Mouse (Mus musculus): ENCODE results near the gene Helq. TPM values are rescaled to one million over a fixed set of nuclear protein-coding genes. Genes with fewer than 3 reads are reported as not detected.

Helq gene
- total and polyA plus RNA-seq, 2 experiments: 2.4 to 3.2 TPM

DNA sequence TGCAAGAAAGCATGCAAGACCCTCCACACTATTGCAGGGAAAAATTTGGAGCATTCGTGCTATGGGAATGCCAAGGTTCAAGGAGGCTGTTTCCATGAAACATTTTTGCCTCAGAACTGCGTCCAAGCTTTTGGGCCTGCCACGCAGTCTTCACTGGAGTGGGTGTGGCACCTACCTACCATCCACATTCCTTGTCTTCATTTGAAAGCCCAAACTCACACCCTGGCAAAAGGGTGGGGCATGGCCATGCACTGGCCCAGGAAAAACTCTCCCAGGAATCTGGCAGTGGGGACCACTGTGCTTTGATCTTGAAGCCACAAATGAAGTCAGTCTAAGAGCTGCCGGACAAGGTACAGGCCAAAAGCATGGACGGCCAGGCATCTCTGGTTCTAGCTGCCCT is 40.3 kb downstream of the Helq start:
- Histone ChIP-seq H3K27ac (replicated peaks; ENCODE audit: insufficient read depth, low read depth, low read length) (no peak overlapping the region), H3K79me2 (ENCODE audit: control insufficient read depth, insufficient read depth, low read length) (no peaks in the 10 kb centered on the region), H3K36me3 (ENCODE audit: control insufficient read depth, insufficient read depth, low read length) (peaks cover 5% of the 10 kb centered on the region; the same call in 1 of the 2 replicates), H3K27me3 (ENCODE audit: control insufficient read depth, insufficient read depth, low read length) (no peaks in the 10 kb centered on the region), H3K9ac (ENCODE audit: low read depth, low read length) (no peak overlapping the region), H3K4me3 (ENCODE audit: insufficient read depth, low read depth, low read length) (no peak overlapping the region), H3K4me1 (ENCODE audit: control insufficient read depth, insufficient read depth, low read length) (no peaks in the 10 kb centered on the region)
- DNase-seq (ENCODE audit: extremely low read depth, low read depth, low spot score): no peak
- 96% methylated on average over 5 of the region's 5 CpGs for WGBS
- TF ChIP-seq CTCF (IDR thresholded peaks at IDR 0.05; ENCODE audit: low read depth, low read length) (no peak), POLR2A (IDR thresholded peaks at IDR 0.05; ENCODE audit: extremely low read depth, insufficient read depth, low read length) (no peak)

DNA sequence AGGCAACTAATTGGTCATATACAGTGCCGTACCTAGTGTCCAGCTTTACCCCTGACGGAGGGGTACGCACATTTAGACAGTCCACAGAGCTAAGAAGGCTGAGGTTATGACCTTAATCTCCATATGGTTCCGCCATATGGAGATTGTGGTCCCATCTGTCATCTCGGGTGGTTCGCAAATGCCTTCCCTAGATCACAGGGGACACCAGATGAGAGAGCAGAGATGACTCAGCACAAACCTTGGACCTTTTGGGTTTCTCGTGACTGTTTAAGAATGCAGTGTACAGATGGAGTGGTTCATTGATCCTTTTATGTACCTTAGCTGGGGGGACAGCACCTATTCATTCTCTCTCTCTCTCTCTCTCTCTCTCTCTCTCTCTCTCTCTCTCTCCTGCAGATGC is 45.0 kb downstream of the Helq start:
- WGBS: 70% methylated on average over 7 of the region's 7 CpGs
- TF ChIP-seq POLR2A (IDR thresholded peaks at IDR 0.05; ENCODE audit: extremely low read depth, insufficient read depth, low read length) (no peak), CTCF (IDR thresholded peaks at IDR 0.05; ENCODE audit: low read depth, low read length) (no peak)
- Histone ChIP-seq H3K4me3 (ENCODE audit: insufficient read depth, low read depth, low read length) (no peak overlapping the region), H3K27ac (replicated peaks; ENCODE audit: insufficient read depth, low read depth, low read length) (no peak overlapping the region), H3K36me3 (ENCODE audit: control insufficient read depth, insufficient read depth, low read length) (no peaks in the 10 kb centered on the region), H3K9ac (ENCODE audit: low read depth, low read length) (no peak overlapping the region), H3K4me1 (ENCODE audit: control insufficient read depth, insufficient read depth, low read length) (no peaks in the 10 kb centered on the region), H3K27me3 (ENCODE audit: control insufficient read depth, insufficient read depth, low read length) (no peaks in the 10 kb centered on the region), H3K79me2 (ENCODE audit: control insufficient read depth, insufficient read depth, low read length) (no peaks in the 10 kb centered on the region)
- DNase-seq (ENCODE audit: extremely low read depth, low read depth, low spot score): no peak

DNA sequence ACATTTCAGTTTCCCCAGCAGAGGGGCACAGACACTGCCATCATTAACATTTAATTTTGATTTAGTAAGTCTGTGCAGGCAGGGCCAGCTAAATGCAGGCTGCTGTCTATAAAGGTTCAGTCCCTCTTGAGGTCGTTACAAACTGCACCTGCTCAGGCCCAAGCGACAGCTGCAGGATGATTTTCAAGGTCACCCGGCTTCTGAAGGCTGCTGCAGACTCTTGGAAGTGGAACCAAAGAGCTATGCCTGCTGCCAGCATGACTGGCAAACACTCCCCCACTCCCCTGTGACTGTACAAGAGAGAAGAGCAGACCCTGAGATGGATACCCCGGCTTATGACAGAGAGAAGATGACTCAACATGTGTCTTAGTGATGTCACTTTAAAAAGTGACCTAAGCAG is 46.7 kb downstream of the Helq start:
- no peak for DNase-seq (ENCODE audit: extremely low read depth, low read depth, low spot score)
- TF ChIP-seq CTCF (IDR thresholded peaks at IDR 0.05; ENCODE audit: low read depth, low read length): no peak
- no peak for TF ChIP-seq POLR2A (IDR thresholded peaks at IDR 0.05; ENCODE audit: extremely low read depth, insufficient read depth, low read length)
- WGBS: 62% methylated on average over 4 of the region's 4 CpGs
- Histone ChIP-seq H3K4me1 (ENCODE audit: control insufficient read depth, insufficient read depth, low read length) (no peaks in the 10 kb centered on the region), H3K79me2 (ENCODE audit: control insufficient read depth, insufficient read depth, low read length) (no peaks in the 10 kb centered on the region), H3K27ac (replicated peaks; ENCODE audit: insufficient read depth, low read depth, low read length) (no peak overlapping the region), H3K9ac (ENCODE audit: low read depth, low read length) (no peak overlapping the region), H3K36me3 (ENCODE audit: control insufficient read depth, insufficient read depth, low read length) (no peaks in the 10 kb centered on the region), H3K4me3 (ENCODE audit: insufficient read depth, low read depth, low read length) (no peak overlapping the region), H3K27me3 (ENCODE audit: control insufficient read depth, insufficient read depth, low read length) (no peaks in the 10 kb centered on the region)

DNA sequence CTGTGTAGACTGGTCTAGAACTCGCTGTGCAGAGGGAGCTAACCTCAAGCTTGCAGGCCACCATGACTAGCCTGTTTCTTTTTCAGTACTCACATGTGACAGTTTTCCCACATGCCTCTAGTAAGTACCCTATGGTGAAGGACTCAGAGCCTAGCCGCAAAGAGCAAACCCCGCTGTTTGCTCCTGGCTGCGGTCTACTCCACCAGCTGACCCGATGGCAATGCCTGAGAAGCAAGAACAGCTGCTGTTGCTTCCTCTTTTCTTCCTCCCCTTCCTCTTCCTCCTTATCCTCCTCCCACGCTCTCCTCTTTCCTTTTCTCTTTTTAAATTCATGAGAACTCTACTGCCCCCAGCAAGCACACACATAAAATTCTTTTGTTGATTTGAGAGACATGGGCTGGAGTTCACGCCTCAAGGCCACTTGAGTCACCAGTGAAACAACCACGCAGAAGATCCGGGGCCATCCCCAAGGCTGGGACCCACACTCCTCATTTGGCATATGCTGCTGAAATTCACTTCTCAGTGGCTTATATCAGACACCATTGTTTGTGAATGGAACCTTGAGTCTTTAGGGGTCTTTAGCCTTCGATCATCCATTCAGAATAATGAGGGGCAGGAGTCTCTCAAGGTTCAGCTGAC is 47.7 kb downstream of the Helq start:
- Histone ChIP-seq H3K27me3 (ENCODE audit: control insufficient read depth, insufficient read depth, low read length) (no peaks in the 10 kb centered on the region), H3K4me1 (ENCODE audit: control insufficient read depth, insufficient read depth, low read length) (no peaks in the 10 kb centered on the region), H3K4me3 (ENCODE audit: insufficient read depth, low read depth, low read length) (no peak overlapping the region), H3K36me3 (ENCODE audit: control insufficient read depth, insufficient read depth, low read length) (no peaks in the 10 kb centered on the region), H3K27ac (replicated peaks; ENCODE audit: insufficient read depth, low read depth, low read length) (no peak overlapping the region), H3K9ac (ENCODE audit: low read depth, low read length) (no peak overlapping the region), H3K79me2 (ENCODE audit: control insufficient read depth, insufficient read depth, low read length) (no peaks in the 10 kb centered on the region)
- WGBS: 79% methylated on average over 10 of the region's 10 CpGs
- DNase-seq (ENCODE audit: extremely low read depth, low read depth, low spot score): no peak
- no peak for TF ChIP-seq CTCF (IDR thresholded peaks at IDR 0.05; ENCODE audit: low read depth, low read length)
- no peak for TF ChIP-seq POLR2A (IDR thresholded peaks at IDR 0.05; ENCODE audit: extremely low read depth, insufficient read depth, low read length)

DNA sequence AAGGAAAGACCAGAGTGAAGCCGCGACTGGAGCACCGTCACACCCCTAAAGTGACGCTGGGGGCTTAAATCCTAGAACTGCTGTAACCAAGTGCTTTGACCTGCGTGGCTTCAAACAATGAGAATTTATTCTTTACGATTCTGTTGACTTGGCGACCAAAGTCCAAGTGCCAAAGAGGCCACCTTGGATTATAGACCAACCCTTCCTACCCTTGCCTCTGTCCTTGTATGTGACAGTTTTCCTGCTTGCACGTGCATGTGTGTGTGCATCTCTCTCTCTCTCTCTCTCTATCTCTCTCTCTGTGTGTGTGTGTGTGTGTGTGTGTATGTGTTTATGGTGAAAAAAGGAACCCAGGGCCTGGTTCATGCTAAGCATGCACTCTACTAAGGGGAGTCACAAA is 59.6 kb downstream of the Helq start:
- Histone ChIP-seq H3K36me3 (ENCODE audit: control insufficient read depth, insufficient read depth, low read length) (no peaks in the 10 kb centered on the region), H3K4me1 (ENCODE audit: control insufficient read depth, insufficient read depth, low read length) (no peaks in the 10 kb centered on the region), H3K27me3 (ENCODE audit: control insufficient read depth, insufficient read depth, low read length) (no peaks in the 10 kb centered on the region), H3K79me2 (ENCODE audit: control insufficient read depth, insufficient read depth, low read length) (no peaks in the 10 kb centered on the region), H3K9ac (ENCODE audit: low read depth, low read length) (no peak overlapping the region), H3K4me3 (ENCODE audit: insufficient read depth, low read depth, low read length) (no peak overlapping the region), H3K27ac (replicated peaks; ENCODE audit: insufficient read depth, low read depth, low read length) (no peak overlapping the region)
- TF ChIP-seq POLR2A (IDR thresholded peaks at IDR 0.05; ENCODE audit: extremely low read depth, insufficient read depth, low read length) (no peak), CTCF (IDR thresholded peaks at IDR 0.05; ENCODE audit: low read depth, low read length) (no peak)
- no peak for DNase-seq (ENCODE audit: extremely low read depth, low read depth, low spot score)
- 89% methylated on average over 8 of the region's 8 CpGs for WGBS

DNA sequence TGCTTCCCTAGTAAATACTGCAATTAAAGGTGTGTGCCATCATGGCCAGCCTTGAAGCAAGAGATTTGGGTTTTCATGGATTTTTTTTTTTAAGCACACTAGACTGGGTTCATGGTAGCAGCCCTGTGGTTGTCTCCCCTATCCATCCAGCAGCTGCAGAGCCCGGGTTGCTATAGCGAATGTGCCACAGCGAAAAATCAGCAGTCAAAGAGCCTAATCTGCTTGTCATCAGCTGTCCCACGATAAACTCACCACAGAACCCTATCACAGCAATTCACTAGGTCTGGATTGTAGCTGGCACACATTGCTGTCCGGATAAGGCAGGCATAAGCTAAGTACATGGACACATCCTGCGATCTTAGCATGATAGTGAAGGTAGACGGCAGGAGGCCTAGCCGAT is 61.5 kb downstream of the Helq start:
- Histone ChIP-seq H3K4me1 (ENCODE audit: control insufficient read depth, insufficient read depth, low read length) (no peaks in the 10 kb centered on the region), H3K27me3 (ENCODE audit: control insufficient read depth, insufficient read depth, low read length) (no peaks in the 10 kb centered on the region), H3K79me2 (ENCODE audit: control insufficient read depth, insufficient read depth, low read length) (no peaks in the 10 kb centered on the region), H3K36me3 (ENCODE audit: control insufficient read depth, insufficient read depth, low read length) (no peaks in the 10 kb centered on the region), H3K9ac (ENCODE audit: low read depth, low read length) (no peak overlapping the region), H3K27ac (replicated peaks; ENCODE audit: insufficient read depth, low read depth, low read length) (no peak overlapping the region), H3K4me3 (ENCODE audit: insufficient read depth, low read depth, low read length) (no peak overlapping the region)
- 90% methylated on average over 8 of the region's 8 CpGs for WGBS
- TF ChIP-seq CTCF (IDR thresholded peaks at IDR 0.05; ENCODE audit: low read depth, low read length) (no peak), POLR2A (IDR thresholded peaks at IDR 0.05; ENCODE audit: extremely low read depth, insufficient read depth, low read length) (no peak)
- no peak for DNase-seq (ENCODE audit: extremely low read depth, low read depth, low spot score)

All from liver, adult 2 months (tissue).